Mouse (Mus musculus) urinary bladder, postnatal 14 days (tissue): ENCODE results near the gene Grik5.

ENCODE experiments used
- DNase-seq: peaks from one replicate; pipeline ENCODE4 v3.0.0; 2021; ENCODE audit warnings: low spot score

The Grik5 gene

DNA sequence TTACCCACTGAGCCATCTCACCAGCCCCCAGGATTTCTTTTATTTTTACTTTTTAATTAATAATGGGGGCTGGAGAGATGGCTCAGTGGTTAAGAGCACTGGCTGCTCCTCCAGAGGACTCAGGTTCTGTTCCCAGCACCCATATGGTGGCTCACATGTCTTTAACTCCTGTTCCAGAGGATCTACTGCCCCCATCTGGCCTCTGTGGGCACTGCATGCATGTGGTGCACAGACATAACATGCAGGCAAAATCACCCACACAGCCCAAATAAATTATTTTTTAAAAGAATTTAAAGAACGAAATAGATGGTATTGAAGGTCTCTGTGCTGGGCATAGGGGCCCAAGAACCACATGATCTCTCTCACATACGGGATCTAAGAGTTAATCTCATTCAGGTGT lies 87.8 kb downstream of the Grik5 start:
- no peak for DNase-seq

DNA sequence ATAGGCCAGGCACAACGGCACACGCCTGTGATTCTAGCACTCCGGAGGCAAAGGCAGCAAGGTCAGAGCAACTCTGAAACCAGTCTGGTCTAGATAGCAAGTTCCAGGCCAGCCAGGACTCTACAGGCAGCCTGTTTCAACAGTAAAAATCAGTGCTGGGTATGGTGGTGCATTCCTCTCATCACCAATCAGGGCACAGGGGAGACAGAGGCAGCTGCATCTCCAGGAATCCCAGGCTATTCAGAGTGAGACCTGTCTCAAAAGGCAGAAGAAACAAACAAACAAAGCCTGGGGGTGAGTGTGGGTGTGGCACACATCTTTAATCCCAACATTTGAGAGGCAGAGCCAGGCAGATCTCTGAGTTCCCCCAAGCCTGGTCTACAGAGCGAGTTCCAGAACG lies 88.8 kb downstream of the Grik5 start:
- DNase-seq = no peak

DNA sequence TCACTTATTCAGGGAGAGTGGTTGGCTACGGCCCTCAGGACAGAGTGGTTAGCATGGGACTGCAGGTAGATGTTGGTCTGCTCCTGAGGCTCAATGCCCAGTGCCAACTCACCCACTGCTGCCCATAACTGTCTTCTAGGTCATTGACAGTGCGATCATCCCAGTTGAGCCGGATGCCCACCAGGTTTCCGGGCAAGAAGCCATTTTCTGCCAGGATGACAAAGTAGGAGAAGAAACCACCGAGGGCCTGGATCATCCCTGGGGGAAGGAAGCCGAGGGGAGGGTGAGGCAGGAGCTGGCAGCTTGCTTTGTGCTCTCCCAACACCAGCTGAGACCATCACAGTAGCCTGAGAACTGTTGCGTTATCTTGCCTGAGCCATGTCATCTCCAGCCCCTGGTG lies 91.7 kb downstream of the Grik5 start:
- no peak for DNase-seq

DNA sequence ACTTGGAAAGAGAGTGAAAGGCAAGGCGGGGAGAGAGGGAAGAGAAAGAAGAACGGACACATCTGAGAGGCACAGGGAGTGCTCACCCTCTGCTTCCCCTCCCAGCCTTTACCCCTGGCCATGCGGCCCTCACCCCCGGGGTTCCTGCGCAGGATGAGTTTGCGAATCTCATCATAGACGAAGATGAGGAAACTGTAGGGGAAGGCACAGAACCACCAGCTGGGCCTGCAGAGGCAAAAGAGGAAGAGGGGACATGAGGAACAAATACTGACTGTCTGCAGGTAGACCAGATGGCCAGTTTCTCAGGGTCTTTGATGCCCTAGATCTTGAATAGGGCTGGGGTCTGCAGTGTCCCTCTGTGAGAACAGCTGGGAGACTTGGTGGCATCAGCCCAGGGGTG lies 93.4 kb downstream of the Grik5 start:
- DNase-seq = no peak

DNA sequence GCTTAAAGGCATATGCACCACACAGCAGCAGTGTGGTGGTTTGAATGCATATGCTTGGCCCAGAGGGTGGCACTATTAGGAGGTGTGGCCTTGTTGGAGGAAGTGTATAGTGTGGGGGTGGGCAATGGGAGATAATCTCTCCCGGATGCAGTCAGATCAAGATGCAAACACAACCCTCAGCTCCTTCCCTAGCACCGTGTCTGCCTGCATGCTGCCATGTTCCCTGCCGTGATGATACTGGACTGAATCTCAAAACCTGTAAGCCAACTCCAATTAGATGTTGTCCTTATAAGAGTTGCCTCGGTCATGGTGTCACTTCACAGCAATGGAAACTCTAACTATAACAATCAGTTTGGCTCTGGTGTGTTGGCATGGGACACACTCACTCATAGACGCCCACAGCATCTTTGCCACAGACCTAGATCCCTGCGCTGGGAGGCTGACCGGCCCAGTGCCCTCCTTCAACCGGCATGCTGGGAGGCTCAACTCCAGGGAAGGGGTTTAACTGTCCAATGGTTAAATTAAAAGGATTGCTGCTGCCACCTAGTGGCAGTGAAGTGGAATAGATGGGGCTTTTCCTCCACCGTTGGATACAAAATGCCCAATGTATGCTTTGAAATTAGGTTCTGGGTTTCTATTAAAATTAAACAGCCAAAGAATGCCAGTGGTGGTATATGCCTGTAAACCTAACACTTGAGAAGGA lies 97.1 kb downstream of the Grik5 start:
- DNase-seq = no peak

DNA sequence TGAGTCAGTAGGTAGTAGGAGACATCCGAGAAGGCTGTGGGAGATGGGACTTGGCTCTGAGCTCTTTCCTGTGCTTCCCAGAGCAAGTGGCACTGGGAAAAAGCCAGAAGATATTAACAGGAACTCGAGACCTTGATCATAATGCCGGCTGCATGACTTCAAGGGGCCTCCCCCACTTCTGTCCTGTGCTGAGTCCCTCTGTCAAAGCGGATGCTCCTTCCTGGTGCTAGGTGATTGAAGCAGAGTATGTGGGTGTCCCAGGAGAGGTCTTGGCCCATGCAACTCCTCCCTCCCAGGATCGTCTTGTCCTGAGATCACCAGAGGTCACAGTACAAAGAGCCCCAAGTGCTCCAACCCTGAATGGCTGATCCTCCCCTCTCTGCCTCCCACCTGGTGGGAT lies 98.2 kb downstream of the Grik5 start:
- DNase-seq = no peak

DNA sequence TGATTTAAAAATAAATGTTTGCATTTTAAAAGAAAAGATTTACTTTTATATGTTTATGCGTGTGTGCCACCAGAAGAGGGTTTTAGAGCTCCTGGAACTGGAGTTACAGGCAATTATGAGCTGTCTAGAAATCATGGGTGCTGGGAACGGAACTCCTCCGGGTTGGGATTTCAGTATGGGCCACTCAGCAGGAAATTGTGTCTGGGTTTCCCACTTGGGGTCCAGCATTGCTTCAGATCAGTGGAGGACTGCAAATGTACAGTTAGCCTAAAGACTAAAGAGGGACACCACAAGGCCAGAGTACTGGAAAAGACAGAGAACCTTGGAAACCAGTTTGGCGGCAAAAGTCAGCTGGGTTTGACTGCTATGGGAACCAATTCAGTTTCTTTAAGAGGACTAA lies 98.9 kb downstream of the Grik5 start:
- no peak for DNase-seq

DNA sequence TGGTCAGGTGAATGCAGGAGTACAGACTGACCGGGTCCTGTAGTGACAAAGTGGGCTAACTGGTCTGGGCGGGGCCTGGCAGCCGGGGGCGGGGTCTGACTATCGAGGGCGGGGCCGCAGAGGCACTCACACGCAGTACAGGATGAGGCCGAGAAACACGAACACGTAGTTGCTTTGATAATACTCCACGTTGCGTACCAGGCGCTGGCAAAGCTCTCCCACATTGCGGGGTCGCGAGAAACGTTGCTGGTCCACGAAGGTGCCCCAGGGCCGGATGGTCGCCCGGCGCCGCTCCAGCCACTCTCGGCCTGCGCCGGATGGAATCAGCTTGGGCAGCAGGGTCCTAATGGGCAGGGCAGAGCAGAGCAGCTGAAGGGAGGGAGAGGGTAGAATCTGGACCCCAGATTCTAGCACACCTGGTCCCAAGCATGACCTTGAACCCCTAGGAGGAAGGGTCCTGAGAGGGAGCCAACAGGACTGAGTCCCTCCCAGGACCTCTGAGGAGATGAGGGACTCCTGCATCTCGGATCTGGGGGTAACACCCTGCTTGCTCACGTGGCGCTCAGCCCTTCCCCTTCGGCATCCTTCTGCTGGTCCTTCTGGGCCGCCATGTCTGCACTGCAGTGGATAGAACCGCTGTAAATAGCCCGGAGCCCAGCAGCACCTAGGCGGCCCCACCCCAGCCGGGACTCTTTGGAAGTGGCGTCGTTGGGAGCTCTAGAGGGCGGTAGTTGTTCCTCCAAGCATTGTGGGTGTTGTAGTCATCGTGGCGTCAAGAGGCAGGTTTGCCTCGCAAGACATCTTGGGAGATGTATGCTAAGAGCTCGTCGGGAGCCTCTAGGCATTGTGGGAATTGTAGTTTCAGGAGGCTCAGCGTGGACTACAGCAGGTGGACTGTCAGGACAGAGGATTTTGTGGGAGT lies 99.9 kb downstream of the Grik5 start, which contains the start of gene Rabac1:
Rabac1 (minus strand) TSS at position 783 of the 922 bp plus-strand sequence.
- DNase-seq = peak; percentile 93

DNA sequence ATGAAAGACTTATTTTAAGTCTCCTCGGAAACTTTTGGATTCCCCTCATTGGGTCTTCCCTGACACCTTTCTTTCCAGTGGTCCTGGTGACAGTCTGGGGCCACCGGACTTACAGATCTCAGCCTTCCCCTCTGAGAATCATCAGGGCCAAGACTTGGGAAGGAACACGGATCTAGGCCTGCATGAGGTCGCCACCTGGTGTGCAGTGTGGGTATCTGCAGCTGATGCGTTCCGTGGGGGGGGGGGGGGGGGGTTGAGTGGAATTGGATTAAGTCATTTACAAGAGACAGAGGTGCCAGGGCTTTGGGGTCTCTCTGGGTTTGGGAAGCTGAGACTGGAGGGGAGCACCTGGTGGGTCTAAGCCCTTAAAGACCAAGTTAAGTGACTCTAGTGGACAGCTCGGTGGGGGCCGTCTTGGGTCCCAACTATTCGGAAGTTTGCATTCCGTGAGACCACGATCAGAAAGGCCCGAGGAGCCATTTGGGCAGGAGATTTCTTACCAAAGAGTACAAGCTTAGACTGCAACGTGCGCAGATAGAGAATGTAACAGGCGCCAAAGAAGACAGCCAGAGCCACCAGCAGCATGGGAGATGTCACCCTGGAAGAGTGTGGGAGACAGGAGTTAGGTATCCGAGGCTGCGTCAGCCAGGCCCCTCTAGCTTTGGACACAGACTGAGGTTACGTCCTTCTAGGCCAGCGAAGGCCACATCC lies 100.7 kb downstream of the Grik5 start:
- peak; percentile 35 for DNase-seq

DNA sequence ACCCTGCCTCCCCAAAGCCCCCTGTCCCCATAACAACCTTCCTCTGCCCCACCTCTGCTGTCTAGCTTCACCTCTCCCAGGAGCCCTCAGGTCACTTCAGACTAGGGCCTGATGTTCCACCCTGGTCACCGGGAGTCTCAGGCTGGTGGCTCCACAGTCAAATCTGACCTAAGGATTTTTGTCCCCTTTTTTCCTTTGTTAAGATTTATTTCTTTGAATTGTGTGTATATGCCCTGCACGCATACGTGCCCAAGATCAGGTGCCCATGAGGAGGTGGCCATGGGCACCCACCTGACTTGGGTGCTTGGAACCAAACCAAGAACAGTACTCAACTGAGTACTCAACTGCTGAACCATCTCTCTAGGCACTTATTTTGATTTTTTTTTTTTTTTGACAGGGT lies 101.8 kb downstream of the Grik5 start:
- DNase-seq = no peak

DNA sequence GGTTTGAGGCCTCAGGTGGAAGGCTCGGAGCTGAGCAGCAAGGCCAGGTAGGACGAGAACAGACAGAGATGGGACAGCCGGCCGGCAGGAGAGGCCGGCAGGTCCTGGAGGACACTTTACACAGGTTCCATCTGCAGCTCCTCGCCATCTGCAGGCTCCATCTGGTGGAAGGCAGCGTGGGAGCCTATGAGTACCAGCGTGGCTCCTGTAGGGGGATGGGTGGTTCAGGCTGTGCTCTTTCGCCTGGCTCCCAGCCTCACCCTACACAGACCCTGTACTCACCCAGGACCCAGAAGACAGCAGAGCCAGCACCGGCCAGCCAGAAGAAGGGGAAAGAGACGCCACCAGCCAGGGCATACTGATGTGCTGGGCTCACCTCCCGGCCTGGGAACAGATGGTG lies 102.3 kb downstream of the Grik5 start:
- DNase-seq = no peak

DNA sequence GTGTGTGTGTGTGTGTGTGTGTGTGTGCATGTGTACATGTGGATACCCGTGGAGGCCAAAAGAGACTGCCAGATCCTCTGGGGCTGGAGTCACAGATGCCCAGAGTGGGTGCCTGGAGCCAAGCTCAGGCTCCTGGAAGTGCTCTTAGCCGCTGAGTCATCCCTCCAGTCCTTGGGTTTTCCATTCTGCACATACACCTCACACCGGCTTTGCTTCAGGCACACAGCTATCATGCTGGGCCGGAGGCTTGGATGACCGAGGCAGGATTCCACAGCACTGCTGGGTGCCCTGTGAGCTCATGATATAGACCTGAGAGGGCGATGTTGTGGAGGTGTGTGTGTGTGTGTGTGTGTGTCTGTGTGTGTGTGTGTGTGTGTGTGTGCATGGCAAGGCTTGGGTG lies 103.7 kb downstream of the Grik5 start:
- no peak for DNase-seq

DNA sequence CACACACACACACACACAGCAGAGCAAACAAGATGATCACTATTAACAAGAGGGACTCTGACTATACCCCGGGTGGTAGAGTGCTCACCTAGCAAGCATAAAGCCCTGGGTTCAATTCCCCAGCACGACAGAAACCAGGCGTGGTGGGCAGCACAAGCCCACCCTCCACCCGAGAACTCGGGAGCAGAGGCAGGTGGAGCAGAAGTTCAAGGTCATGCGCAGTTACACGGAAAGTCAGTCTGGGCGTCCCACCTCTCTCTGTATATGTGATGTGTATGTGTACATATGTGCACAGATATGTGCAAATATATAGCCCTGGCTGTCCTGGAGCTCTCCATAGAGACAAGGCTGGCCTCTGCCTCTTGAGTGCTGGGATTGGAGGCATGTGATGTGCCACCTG lies 104.2 kb downstream of the Grik5 start:
- DNase-seq = no peak

DNA sequence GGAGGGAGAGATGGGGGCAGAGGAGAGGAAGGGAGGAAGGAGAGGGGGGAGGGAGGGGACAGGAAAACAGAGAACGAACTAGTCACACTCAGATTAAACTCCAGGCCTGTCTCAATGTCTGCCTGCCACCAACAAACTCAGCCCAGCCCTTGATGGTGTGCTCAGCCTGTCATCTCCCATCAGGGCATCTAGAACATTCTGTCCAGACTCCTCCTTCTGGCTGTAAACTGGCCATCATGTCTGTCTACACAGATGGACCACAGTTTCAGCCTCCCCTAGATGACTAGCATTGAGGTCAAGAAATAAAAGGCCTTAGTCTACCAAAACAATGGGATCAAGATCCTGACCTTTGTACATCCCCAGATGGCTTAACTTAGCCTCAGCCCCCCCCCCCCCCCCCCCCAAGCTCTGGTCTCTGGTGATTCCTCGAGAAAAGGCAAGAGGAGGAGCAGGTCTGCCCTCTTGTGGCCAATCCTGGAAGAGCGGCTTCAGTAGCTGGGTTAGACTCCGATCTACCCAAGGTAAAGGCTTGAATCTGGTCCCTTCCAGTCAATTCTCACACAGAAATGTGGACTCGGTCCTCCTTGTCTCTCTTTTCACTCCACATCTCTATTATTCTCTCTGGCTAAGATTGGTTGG lies 107.1 kb downstream of the Grik5 start:
- peak; percentile 82 for DNase-seq

DNA sequence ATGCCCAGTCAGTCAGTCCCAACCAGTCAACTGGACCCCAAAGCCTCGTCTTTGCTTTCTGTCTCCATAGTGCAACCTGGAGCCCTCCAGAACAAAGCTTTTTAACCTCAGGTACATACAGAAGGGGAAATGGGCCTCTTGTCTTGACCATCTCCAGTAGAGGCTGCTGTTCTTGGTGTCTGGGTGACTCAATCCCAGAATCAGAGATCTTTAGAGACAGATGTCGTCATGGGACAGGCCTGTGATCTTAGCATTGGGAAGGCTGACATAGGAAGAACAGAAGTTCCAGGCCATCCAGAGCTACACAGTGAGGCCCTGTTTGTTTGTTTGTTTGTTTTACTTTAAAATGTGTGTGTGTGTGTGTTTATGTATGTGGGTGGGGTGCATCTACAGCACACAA lies 107.9 kb downstream of the Grik5 start:
- no peak for DNase-seq
